Comparison of ENCODE assay signal across 9 mouse cellular contexts in the genomic region with DNA sequence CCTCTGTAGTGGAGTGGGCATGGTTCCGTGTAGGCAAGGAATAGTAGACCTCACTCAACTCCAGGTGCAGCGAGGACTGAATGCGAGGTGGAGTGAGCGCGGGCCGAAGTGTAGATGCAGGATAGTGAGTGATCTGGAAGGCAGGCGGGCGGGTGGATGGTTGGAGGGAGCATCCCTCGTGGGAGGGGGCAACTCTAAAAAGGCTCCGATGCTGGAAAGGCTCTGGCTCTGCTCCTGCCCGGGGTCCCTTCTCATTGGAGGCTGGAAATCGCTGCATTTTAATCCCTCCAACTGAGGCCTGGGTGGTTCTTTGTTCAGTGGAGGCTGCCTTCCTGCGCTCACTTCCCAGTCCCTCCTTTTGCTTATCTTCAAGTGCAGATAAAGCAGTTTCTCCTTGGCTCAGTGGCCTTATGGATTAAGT. TPM values are rescaled to one million over a fixed set of nuclear protein-coding genes. Genes with fewer than 3 reads are reported as not detected.
A peak's percentile ranks its signal among the peaks of the same experiment; 100 is the strongest.
DNase-seq lines count a peak whose midpoint lies in the region; ATAC-seq and TF ChIP-seq lines count a peak whose summit lies in the region.
"Had no signal": no experiment of that assay in that cellular context is flagged by ENCODE, and none has a peak within 500 bp of the region (broad histone marks: within the 10 kb centered on the region; RNA-seq: fewer than 3 reads in every experiment).

No protein-coding gene starts in this region.

- no peak for TF ChIP-seq CTCF in kidney, adult 2 months (conservative IDR thresholded peaks at IDR 0.05; ENCODE audit: insufficient read depth, insufficient read length, low read depth, low read length)
- no peak for TF ChIP-seq CTCF in bone marrow macrophage, adult 2 months (IDR thresholded peaks at IDR 0.05; ENCODE audit: low read depth, low read length)

- H3K9ac ChIP-seq in hindbrain, embryonic 12.5 days, result peak overlapping the region; percentile 98
- H3K9ac ChIP-seq in midbrain, embryonic 13.5 days (replicated peaks), result peak overlapping the region; percentile 98

- H3K36me3 ChIP-seq in kidney, adult 2 months (ENCODE audit: control insufficient read depth, insufficient read depth, low read length), result no peaks in the 10 kb centered on the region
- H3K36me3 ChIP-seq in hindbrain, embryonic 12.5 days, result peaks cover 7% of the 10 kb centered on the region; the same call in 1 of the 2 replicates
- no peaks in the 10 kb centered on the region; the same call in 1 of the 2 replicates for H3K36me3 ChIP-seq in midbrain, embryonic 13.5 days

- no peak; the same call in none of the 2 replicates for ATAC-seq in hindbrain, embryonic 12.5 days (ENCODE audit: low FRiP score)
- ATAC-seq in midbrain, embryonic 13.5 days, result no peak

- peak overlapping the region; percentile 65; the same call in 1 of the 2 replicates for H3K27ac ChIP-seq in kidney, adult 2 months (ENCODE audit: insufficient read depth, low read depth, low read length)
- no peak overlapping the region for H3K27ac ChIP-seq in bone marrow macrophage, adult 2 months (ENCODE audit: insufficient read depth, low read depth, low read length)
- peak overlapping the region; percentile 100 for H3K27ac ChIP-seq in hindbrain, embryonic 12.5 days
- H3K27ac ChIP-seq in midbrain, embryonic 13.5 days, result peak overlapping the region; percentile 100

- H3K9me3 ChIP-seq in hindbrain, embryonic 12.5 days (replicated peaks), result no peaks in the 10 kb centered on the region
- H3K9me3 ChIP-seq in midbrain, embryonic 13.5 days, result no peaks in the 10 kb centered on the region

- WGBS in kidney, adult 2 months, result 10% methylated on average over 13 of the region's 13 CpGs
- 2% methylated on average over 13 of the region's 13 CpGs for WGBS in hindbrain, embryonic 12.5 days
- 0% methylated on average over 13 of the region's 13 CpGs for WGBS in midbrain, embryonic 13.5 days

- H3K4me3 ChIP-seq in kidney, adult 2 months (ENCODE audit: insufficient read depth, low read depth, low read length), result peak overlapping the region; percentile 37
- peak overlapping the region; percentile 74 for H3K4me3 ChIP-seq in bone marrow macrophage, adult 2 months (ENCODE audit: insufficient read depth, low read length)
- H3K4me3 ChIP-seq in hindbrain, embryonic 12.5 days, result peak overlapping the region; percentile 90
- H3K4me3 ChIP-seq in midbrain, embryonic 13.5 days (replicated peaks), result peak overlapping the region; percentile 91

- no peaks in the 10 kb centered on the region for H3K27me3 ChIP-seq in kidney, adult 2 months (replicated peaks; ENCODE audit: control insufficient read depth, insufficient read depth, low read length)
- no peaks in the 10 kb centered on the region for H3K27me3 ChIP-seq in hindbrain, embryonic 12.5 days
- H3K27me3 ChIP-seq in midbrain, embryonic 13.5 days, result no peaks in the 10 kb centered on the region

- DNase-seq in kidney, adult 2 months, result no peak
- DNase-seq in kidney, postnatal 36 days, result no peak
- no peak for DNase-seq in yolk sac, embryonic 10.5 days (ENCODE audit: low spot score)
- no peak for DNase-seq in spleen, postnatal 36 days (ENCODE audit: low spot score in 2 of 2)
- DNase-seq in thymus, postnatal 14 days, result no peak

- H3K4me1 ChIP-seq in kidney, adult 2 months (ENCODE audit: control insufficient read depth, insufficient read depth, low read length), result no peaks in the 10 kb centered on the region
- H3K4me1 ChIP-seq in bone marrow macrophage, adult 2 months (ENCODE audit: control insufficient read depth, insufficient read depth, low read length), result 0 out of 2 replicates have a peak, but pooled peaks cover 2% of the 10 kb centered on the region
- peaks cover 33% of the 10 kb centered on the region for H3K4me1 ChIP-seq in hindbrain, embryonic 12.5 days
- peaks cover 34% of the 10 kb centered on the region for H3K4me1 ChIP-seq in midbrain, embryonic 13.5 days (replicated peaks)

- peak overlapping the region; percentile 76 for H3K4me2 ChIP-seq in hindbrain, embryonic 12.5 days (replicated peaks)
- H3K4me2 ChIP-seq in midbrain, embryonic 13.5 days (replicated peaks), result peak overlapping the region; percentile 74

- no peak for TF ChIP-seq POLR2A in kidney, adult 2 months (IDR thresholded peaks at IDR 0.05; ENCODE audit: low read depth, low read length)
- TF ChIP-seq POLR2A in bone marrow macrophage, adult 2 months (IDR thresholded peaks at IDR 0.05; ENCODE audit: borderline replicate concordance, low read depth, low read length), result 0 out of 2 replicates have a peak, but pooled peaks have one; percentile 15

RNA-seq across cellular contexts. Expression of a gene that starts 1.3 kb away (rescaled TPM):
- 9.1 and 9.5 TPM in 2 replicates for polyA plus RNA-seq in kidney, adult 2 months (2012; rRNA removed)
- 0.44 and 0.51 TPM in 2 replicates for polyA plus RNA-seq in bone marrow macrophage, adult 2 months (2012; ENCODE audit: insufficient read depth, insufficient read length, missing spikeins)
- 19.5 and 19.6 TPM in 2 replicates for polyA plus RNA-seq in hindbrain, embryonic 12.5 days (2016; fragmentation: Nextera tagmentation; extraction: Ambion mirVana)
- polyA plus RNA-seq in midbrain, embryonic 13.5 days (2015; fragmentation: Nextera tagmentation; extraction: Ambion mirVana), result 18.2 and 18.5 TPM in 2 replicates

RNA-seq across cellular contexts. Expression of a gene that starts 15.7 kb away (rescaled TPM):
- 3.8 and 4.3 TPM in 2 replicates for polyA plus RNA-seq in kidney, adult 2 months (2012; rRNA removed)
- 2.0 and 2.3 TPM in 2 replicates for polyA plus RNA-seq in bone marrow macrophage, adult 2 months (2012; ENCODE audit: insufficient read depth, insufficient read length, missing spikeins)
- 50.7 and 54.5 TPM in 2 replicates for polyA plus RNA-seq in hindbrain, embryonic 12.5 days (2016; fragmentation: Nextera tagmentation; extraction: Ambion mirVana)
- 21.4 and 26.4 TPM in 2 replicates for polyA plus RNA-seq in midbrain, embryonic 13.5 days (2015; fragmentation: Nextera tagmentation; extraction: Ambion mirVana)

RNA-seq across cellular contexts. Expression of a gene that starts 16.3 kb away (rescaled TPM):
- 0.69 and 0.78 TPM in 2 replicates for polyA plus RNA-seq in kidney, adult 2 months (2012; rRNA removed)
- not detected in 2 replicates for polyA plus RNA-seq in bone marrow macrophage, adult 2 months (2012; ENCODE audit: insufficient read depth, insufficient read length, missing spikeins)
- polyA plus RNA-seq in hindbrain, embryonic 12.5 days (2016; fragmentation: Nextera tagmentation; extraction: Ambion mirVana), result 2.0 and 3.6 TPM in 2 replicates
- 0.39 and 1.7 TPM in 2 replicates for polyA plus RNA-seq in midbrain, embryonic 13.5 days (2015; fragmentation: Nextera tagmentation; extraction: Ambion mirVana)
- polyA plus RNA-seq: large intestine, adult 2 months had no signal

RNA-seq across cellular contexts. Expression of a gene that starts 22.7 kb away (rescaled TPM):
- 0.12 and 0.50 TPM in 2 replicates for polyA plus RNA-seq in kidney, adult 2 months (2012; rRNA removed)
- not detected in 2 replicates for polyA plus RNA-seq in bone marrow macrophage, adult 2 months (2012; ENCODE audit: insufficient read depth, insufficient read length, missing spikeins)
- 14.4 and 15.0 TPM in 2 replicates for polyA plus RNA-seq in hindbrain, embryonic 12.5 days (2016; fragmentation: Nextera tagmentation; extraction: Ambion mirVana)
- 26.8 and 28.5 TPM in 2 replicates for polyA plus RNA-seq in midbrain, embryonic 13.5 days (2015; fragmentation: Nextera tagmentation; extraction: Ambion mirVana)

RNA-seq across cellular contexts. Expression of a gene that starts 55.3 kb away (rescaled TPM):
- 1.4 and 1.5 TPM in 2 replicates for polyA plus RNA-seq in kidney, adult 2 months (2012; rRNA removed)
- polyA plus RNA-seq in bone marrow macrophage, adult 2 months (2012; ENCODE audit: insufficient read depth, insufficient read length, missing spikeins), result 1.5 and 1.9 TPM in 2 replicates
- polyA plus RNA-seq in hindbrain, embryonic 12.5 days (2016; fragmentation: Nextera tagmentation; extraction: Ambion mirVana), result 3.0 and 3.5 TPM in 2 replicates
- polyA plus RNA-seq in midbrain, embryonic 13.5 days (2015; fragmentation: Nextera tagmentation; extraction: Ambion mirVana), result 0.82 and 0.89 TPM in 2 replicates

Comparison
In these comparisons a context has a peak if more than half of its experiments do, and no peak if none do; other contexts are left out.
1. H3K4me3 ChIP-seq: peak in every context shown above with its lines; median percentile 91 in midbrain, embryonic 13.5 days; 90 in hindbrain, embryonic 12.5 days; 74 in bone marrow macrophage, adult 2 months; 37 in kidney, adult 2 months.